Mouse (Mus musculus) CD4-positive helper T cell, adult 2 months (primary cell): ENCODE results near the gene Ralgds.
A peak's percentile ranks its signal among the peaks of the same experiment; 100 is the strongest.
"Not testable (repeated sequence)": the region's sequence is repeated elsewhere in the genome, so short reads cannot be mapped to it uniquely, and the experiment has no call there.

Experiments used
- DNase-seq: peaks from one replicate; pipeline ENCODE4 v3.0.0-alpha.2; 2012; ENCODE audit warnings: low read depth, missing footprints, low spot score

Gene Ralgds

GRCm38 (mm10) chr2:28505795-28506194 is 7.1 kb upstream of the Ralgds start, which contains the start of gene Gm10134:
TSS of gene Gm10134 (plus strand) at chr2:28506095.
- no peak for DNase-seq

- no peak for DNase-seq
Observed at GRCm38 (mm10) chr2:28506291-28506690, 6.6 kb upstream of the Ralgds start.

- not testable (repeated sequence) for DNase-seq
Observed at GRCm38 (mm10) chr2:28511600-28511999, 1.3 kb upstream of the Ralgds start.

GRCm38 (mm10) chr2:28513431-28514370 is 776 bp downstream of the Ralgds start:
- peak; percentile 63 for DNase-seq

- DNase-seq, result peak; percentile 92
Observed at GRCm38 (mm10) chr2:28514489-28514888, 1.6 kb downstream of the Ralgds start.

GRCm38 (mm10) chr2:28517206-28517909 is 4.4 kb downstream of the Ralgds start:
- peak; percentile 92 for DNase-seq

GRCm38 (mm10) chr2:28518231-28518630 is 5.3 kb downstream of the Ralgds start:
- DNase-seq, result peak; percentile 91

GRCm38 (mm10) chr2:28520581-28520980 is 7.7 kb downstream of the Ralgds start:
- no peak for DNase-seq

- no peak for DNase-seq
Observed at GRCm38 (mm10) chr2:28521571-28522151, 8.7 kb downstream of the Ralgds start.

GRCm38 (mm10) chr2:28522166-28522565 is 9.2 kb downstream of the Ralgds start:
- no peak for DNase-seq

GRCm38 (mm10) chr2:28523643-28524117 is 10.8 kb downstream of the Ralgds start:
- peak; percentile 76 for DNase-seq

GRCm38 (mm10) chr2:28524406-28524805 is 11.5 kb downstream of the Ralgds start:
- no peak for DNase-seq

GRCm38 (mm10) chr2:28525219-28525942 is 12.5 kb downstream of the Ralgds start:
- peak; percentile 82 for DNase-seq

- DNase-seq, result peak; percentile 78
Observed at GRCm38 (mm10) chr2:28525943-28526876, 13.3 kb downstream of the Ralgds start.

- DNase-seq, result no peak
Observed at GRCm38 (mm10) chr2:28527436-28528353, 14.8 kb downstream of the Ralgds start.

- DNase-seq, result no peak
Observed at GRCm38 (mm10) chr2:28528354-28528730, 15.4 kb downstream of the Ralgds start.

- DNase-seq, result no peak
Observed at GRCm38 (mm10) chr2:28529856-28530255, 16.9 kb downstream of the Ralgds start.

- no peak for DNase-seq
Observed at GRCm38 (mm10) chr2:28530311-28530710, 17.4 kb downstream of the Ralgds start.
